Mouse (Mus musculus) ES-Bruce4 (cell line): Measurements from ENCODE around the gene Slc35a5. TPM values are rescaled to one million over a fixed set of nuclear protein-coding genes. Genes with fewer than 3 reads are reported as not detected.

Experiments
- H3K27ac ChIP-seq: 2 replicates; pipeline ENCODE4 v1.5.1; 2012; ENCODE audit warnings: low read length, inconsistent platforms; ENCODE audit not compliant: insufficient read depth
- H3K27me3 ChIP-seq: 2 replicates; pipeline ENCODE4 v1.6.1; 2012; ENCODE audit warnings: mild to moderate bottlenecking, low read length, inconsistent platforms; ENCODE audit not compliant: control insufficient read depth, poor library complexity, insufficient read depth, severe bottlenecking
- H3K36me3 ChIP-seq: 2 replicates; pipeline ENCODE4 v1.6.1; 2012; ENCODE audit warnings: inconsistent platforms, mild to moderate bottlenecking, low read length, moderate library complexity; ENCODE audit not compliant: control insufficient read depth, poor library complexity, insufficient read depth, severe bottlenecking
- H3K4me1 ChIP-seq: one replicate; pipeline ENCODE4 v1.8.1; 2011; ENCODE audit warnings: low read length; ENCODE audit not compliant: control insufficient read depth, insufficient read depth
- H3K4me3 ChIP-seq: 2 replicates; pipeline ENCODE4 v1.5.1; 2011; ENCODE audit warnings: low read depth, mild to moderate bottlenecking, low read length
- H3K9ac ChIP-seq: 2 replicates; pipeline ENCODE4 v1.6.1; 2012; ENCODE audit warnings: low read depth, mild to moderate bottlenecking, inconsistent platforms; ENCODE audit not compliant: poor library complexity, severe bottlenecking
- H3K9me3 ChIP-seq: replicated peaks from 2 replicates; pipeline ENCODE4 v1.6.1; 2012; ENCODE audit warnings: mild to moderate bottlenecking, low read length, inconsistent platforms; ENCODE audit not compliant: control insufficient read depth, poor library complexity, insufficient read depth, severe bottlenecking
- CTCF ChIP-seq: IDR thresholded peaks from one replicate; pipeline ENCODE4 v1.8.1; 2011; ENCODE audit warnings: low read depth, low read length
- EP300 ChIP-seq: IDR thresholded peaks from 2 replicates; pipeline ENCODE4 v1.6.1; 2011; ENCODE audit warnings: low read depth, low read length; ENCODE audit not compliant: insufficient read depth
- POLR2A ChIP-seq: IDR thresholded peaks from one replicate; pipeline ENCODE4 v1.8.1; 2011; ENCODE audit warnings: low read length; ENCODE audit not compliant: insufficient read depth
- polyA plus RNA-seq: library from polyadenylated mRNA; stranded (reverse); fragments of >200 nt; gene quantifications from 2 replicates; pipeline ENCODE4 v1.2.4, GENCODE M21; 2011; ENCODE audit warnings: low read depth; ENCODE audit not compliant: missing spikeins, insufficient read depth, insufficient read length

The Slc35a5 gene
- polyA plus RNA-seq, 1 experiment, result 27.2 TPM

DNA sequence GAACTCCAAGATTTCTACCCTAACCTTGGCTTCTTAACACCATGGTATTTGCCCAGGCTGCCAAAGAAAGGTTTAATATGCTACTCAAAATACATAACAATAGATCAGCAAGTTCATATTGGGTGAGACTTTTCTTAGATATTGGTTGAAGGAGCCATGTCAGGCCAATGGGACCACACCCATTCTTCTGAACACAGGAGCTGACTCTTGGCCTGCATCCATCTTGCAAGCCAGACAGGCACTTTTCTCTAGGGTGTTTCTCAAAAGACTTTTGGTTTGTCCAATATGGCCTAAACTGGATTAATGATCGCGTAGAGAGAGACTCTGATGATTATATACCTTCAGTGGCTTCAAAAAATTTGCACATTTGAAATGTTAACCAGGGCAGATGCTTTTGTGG is 61.0 kb downstream of the Slc35a5 start:
- H3K27me3 ChIP-seq, result no peaks in the 10 kb centered on the region
- no peak for TF ChIP-seq CTCF
- no peak for TF ChIP-seq POLR2A
- TF ChIP-seq EP300, result no peak
- H3K9ac ChIP-seq, result no peak overlapping the region
- no peaks in the 10 kb centered on the region for H3K9me3 ChIP-seq
- no peak overlapping the region for H3K4me3 ChIP-seq
- H3K4me1 ChIP-seq, result no peaks in the 10 kb centered on the region
- no peak overlapping the region for H3K27ac ChIP-seq
- no peaks in the 10 kb centered on the region for H3K36me3 ChIP-seq

DNA sequence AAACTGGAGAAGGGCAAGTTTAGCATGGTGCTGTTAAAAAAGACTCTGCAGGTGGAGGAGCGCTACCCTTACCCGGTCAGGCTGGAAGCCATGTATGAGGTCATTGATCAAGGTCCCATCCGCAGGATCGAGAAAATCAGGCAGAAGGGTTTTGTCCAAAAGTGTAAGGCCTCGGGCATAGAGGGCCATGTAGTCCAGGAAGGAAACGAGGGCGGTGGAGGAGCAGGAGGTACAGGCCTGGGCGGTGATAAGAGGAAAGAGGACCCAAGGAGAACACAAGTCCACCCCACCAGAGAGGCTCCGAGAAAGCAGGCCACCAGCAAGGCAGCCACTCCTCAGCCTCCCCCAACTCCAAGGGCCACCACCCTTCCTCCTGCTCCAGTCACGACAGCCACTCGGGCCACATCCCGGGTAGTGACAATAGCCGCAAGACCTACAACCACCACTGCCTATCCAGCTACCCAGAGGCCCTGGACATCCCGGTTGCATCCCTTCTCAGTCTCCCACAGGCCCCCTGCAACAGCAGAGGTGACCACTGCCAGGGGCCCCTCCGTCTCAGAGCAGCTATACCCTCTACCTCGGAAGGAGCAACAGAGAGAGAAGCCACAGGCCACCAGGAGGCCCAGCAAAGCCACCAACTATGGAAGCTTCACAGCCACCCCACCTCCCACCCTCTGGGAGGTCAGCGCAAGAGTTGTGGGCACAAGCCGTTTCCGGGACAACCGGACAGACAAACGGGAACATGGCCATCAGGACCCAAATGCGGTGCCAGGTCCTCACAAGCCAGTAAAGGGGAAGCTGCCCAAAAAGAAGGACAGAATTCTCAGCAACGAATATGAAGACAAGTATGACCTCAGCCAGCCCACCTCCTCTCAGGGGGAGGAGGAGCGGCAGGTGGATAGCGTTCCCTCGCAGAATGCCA is 62.7 kb downstream of the Slc35a5 start:
- H3K9ac ChIP-seq, result no peak overlapping the region
- no peak overlapping the region for H3K4me3 ChIP-seq
- no peaks in the 10 kb centered on the region for H3K9me3 ChIP-seq
- H3K27ac ChIP-seq, result no peak overlapping the region
- H3K36me3 ChIP-seq, result no peaks in the 10 kb centered on the region
- TF ChIP-seq CTCF (no peak), POLR2A (no peak), EP300 (no peak)
- no peaks in the 10 kb centered on the region for H3K27me3 ChIP-seq
- H3K4me1 ChIP-seq, result no peaks in the 10 kb centered on the region

DNA sequence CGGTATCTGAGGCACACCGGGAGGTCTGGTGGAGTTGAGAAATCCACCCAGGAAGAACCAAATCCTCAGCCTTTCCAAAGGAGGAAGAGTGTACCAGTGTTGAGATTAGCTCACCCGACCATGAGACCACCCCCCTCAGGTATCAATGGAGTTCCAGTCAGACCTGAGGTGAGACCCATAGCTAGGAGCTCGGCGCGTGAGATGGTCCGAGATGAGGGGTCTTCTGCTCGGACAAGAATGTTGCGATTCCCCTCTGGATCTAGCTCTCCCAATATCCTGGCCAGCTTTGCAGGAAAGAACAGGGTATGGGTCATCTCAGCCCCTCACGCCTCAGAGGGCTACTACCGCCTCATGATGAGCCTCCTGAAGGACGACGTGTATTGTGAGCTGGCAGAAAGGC is 63.5 kb downstream of the Slc35a5 start:
- Histone ChIP-seq H3K4me1 (no peaks in the 10 kb centered on the region), H3K36me3 (no peaks in the 10 kb centered on the region), H3K9me3 (no peaks in the 10 kb centered on the region), H3K9ac (no peak overlapping the region), H3K27me3 (no peaks in the 10 kb centered on the region), H3K4me3 (no peak overlapping the region), H3K27ac (no peak overlapping the region)
- TF ChIP-seq POLR2A (no peak), EP300 (no peak), CTCF (no peak)

DNA sequence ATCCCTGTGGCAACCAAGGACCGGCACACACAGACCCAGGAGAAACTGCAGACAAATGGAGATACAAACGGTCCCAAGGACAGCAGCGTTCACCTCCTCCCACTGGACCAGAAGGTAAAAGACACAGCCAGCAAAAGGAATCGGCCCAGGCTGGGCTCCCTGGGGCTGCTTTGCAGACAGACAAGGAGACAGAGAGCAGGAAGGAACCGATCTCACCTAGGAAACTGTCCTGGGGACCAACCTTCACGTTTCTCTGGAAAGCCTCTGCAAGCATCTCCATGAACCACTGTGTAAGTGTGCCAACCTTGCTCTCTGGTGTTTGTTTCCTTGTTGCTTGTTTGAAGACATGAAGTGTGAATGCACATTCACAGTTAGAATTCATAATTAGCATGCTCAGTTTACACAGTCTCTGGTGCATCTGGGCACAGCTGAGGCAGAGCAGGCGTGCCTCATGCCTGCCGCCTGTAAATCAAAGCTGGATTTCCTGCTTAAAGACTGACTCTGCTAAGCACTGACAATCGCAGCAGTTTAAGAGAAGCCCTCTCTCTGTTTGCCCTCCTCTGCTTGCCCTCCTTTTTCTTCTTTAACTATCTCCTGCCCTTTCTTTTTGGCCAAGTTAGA is 64.3 kb downstream of the Slc35a5 start:
- Histone ChIP-seq H3K4me3 (no peak overlapping the region), H3K4me1 (no peaks in the 10 kb centered on the region), H3K9ac (no peak overlapping the region)

DNA sequence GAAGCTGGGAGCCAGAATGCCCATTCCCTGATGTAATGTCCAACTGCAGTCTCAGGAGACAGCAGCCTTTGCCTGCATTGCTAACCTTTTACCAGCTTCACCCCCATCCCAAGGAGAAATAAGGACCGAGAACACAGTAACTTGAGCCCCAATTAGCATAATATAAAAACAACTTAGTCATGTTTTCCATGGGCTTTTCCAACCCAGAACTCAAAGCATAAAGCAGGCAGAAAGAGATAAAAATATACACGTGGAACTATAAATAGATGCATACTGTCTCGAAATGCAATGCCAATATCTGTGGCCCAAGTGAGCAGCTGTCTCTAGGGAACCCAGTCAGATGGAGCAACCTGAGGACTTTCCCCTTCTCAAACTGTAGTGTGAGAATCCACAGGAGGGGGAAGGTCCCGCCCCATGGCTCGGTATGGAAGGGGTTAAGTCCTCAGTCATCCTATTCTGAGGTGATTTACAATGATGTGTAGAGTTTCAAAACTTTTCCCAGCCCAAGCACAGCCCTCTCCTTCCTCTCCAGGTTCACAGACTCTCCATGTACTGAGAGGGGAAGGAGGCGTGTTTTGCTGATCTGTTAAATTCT is 65.3 kb downstream of the Slc35a5 start, which contains the start of gene Ccdc80:
Gene Ccdc80 (plus strand): TSS at position 266 of the 595 bp plus-strand sequence.
- Histone ChIP-seq H3K27ac (no peak within 1 kb of the TSS), H3K4me1 (no peaks in the 10 kb centered on the region), H3K4me3 (no peak within 1 kb of the TSS), H3K27me3 (no peaks in the 10 kb centered on the region), H3K36me3 (no peaks in the 10 kb centered on the region), H3K9me3 (no peaks in the 10 kb centered on the region), H3K9ac (no peak within 1 kb of the TSS)
- TF ChIP-seq EP300, result no peak
- TF ChIP-seq POLR2A, result no peak
- no peak for TF ChIP-seq CTCF

More for the DNA sequence above, 64.3 kb downstream of the Slc35a5 start:
- Histone ChIP-seq H3K27me3 (no peaks in the 10 kb centered on the region), H3K9me3 (no peaks in the 10 kb centered on the region), H3K27ac (no peak overlapping the region), H3K36me3 (no peaks in the 10 kb centered on the region)
- TF ChIP-seq CTCF, result no peak
- no peak for TF ChIP-seq POLR2A
- no peak for TF ChIP-seq EP300

DNA sequence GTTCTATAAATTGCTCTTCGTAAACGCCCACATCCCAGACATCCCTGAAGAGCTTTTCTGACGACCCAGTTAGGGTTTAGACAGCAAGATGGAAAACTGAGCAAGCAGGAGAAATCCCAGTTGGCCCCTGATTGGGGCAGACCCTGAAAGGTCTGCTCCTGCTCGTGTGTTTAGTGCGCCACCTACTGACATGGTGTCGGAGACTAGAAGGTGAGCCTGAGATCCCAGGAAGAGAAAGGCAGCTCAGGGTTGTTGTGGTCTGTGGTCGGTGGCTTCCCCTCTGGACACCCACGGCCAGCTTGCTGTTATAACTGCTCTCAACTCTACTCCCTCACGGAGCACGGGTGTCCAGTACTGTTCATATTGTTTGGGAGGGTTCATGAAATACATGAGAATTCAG is 68.5 kb downstream of the Slc35a5 start:
- no peak for TF ChIP-seq POLR2A
- peak; percentile 91 for TF ChIP-seq CTCF

More for the DNA sequence above, 68.5 kb downstream of the Slc35a5 start:
- Histone ChIP-seq H3K9me3 (no peaks in the 10 kb centered on the region), H3K9ac (no peak overlapping the region), H3K4me1 (no peaks in the 10 kb centered on the region), H3K27ac (no peak overlapping the region), H3K4me3 (no peak overlapping the region), H3K27me3 (no peaks in the 10 kb centered on the region), H3K36me3 (no peaks in the 10 kb centered on the region)

Other genes starting within 250 kb of the Slc35a5 start
- not detected in 2 replicates for gene Cd200r3, start 215.0 kb downstream of the Slc35a5 start, polyA plus RNA-seq
- 6.4 and 11.3 TPM in 2 replicates for gene Ccdc80, start 65.3 kb downstream of the Slc35a5 start, polyA plus RNA-seq
- gene Atg3, start 79 bp upstream of the Slc35a5 start, polyA plus RNA-seq, result 30.8 and 32.1 TPM in 2 replicates
- gene Btla, start 65.6 kb upstream of the Slc35a5 start, polyA plus RNA-seq, result not detected in 2 replicates